Mouse (Mus musculus) NIH3T3 (cell line): ENCODE measurements around the gene Glyctk.
"Not testable (repeated sequence)": the region's sequence is repeated elsewhere in the genome, so short reads cannot be mapped to it uniquely, and the experiment has no call there.

ENCODE experiments used
- DNase-seq: peaks from one replicate; pipeline ENCODE4 v3.0.0-alpha.2; 2012; ENCODE audit warnings: low read depth

The Glyctk gene

GRCm38 (mm10) chr9:106176769-106177168, 18.8 kb upstream of the Glyctk start:
- DNase-seq: no peak

- DNase-seq: peak; percentile 52
Observed at GRCm38 (mm10) chr9:106175552-106176200, 17.7 kb upstream of the Glyctk start.

- no peak for DNase-seq
Observed at GRCm38 (mm10) chr9:106173363-106173762, 15.4 kb upstream of the Glyctk start.

- DNase-seq: no peak
Observed at GRCm38 (mm10) chr9:106172527-106172926, 14.6 kb upstream of the Glyctk start.

- DNase-seq: peak; percentile 74
Observed at GRCm38 (mm10) chr9:106171346-106172158, 13.6 kb upstream of the Glyctk start.

- peak; percentile 95 for DNase-seq
Observed at GRCm38 (mm10) chr9:106170556-106171345, 12.8 kb upstream of the Glyctk start, which contains the start of gene Wdr82. Gene Wdr82, plus strand, starts transcription at chr9:106170928.

GRCm38 (mm10) chr9:106169917-106170316, 12.0 kb upstream of the Glyctk start:
- DNase-seq: no peak

- DNase-seq: not testable (repeated sequence)
Observed at GRCm38 (mm10) chr9:106169006-106169405, 11.1 kb upstream of the Glyctk start.

- no peak for DNase-seq
Observed at GRCm38 (mm10) chr9:106167703-106168102, 9.8 kb upstream of the Glyctk start.

- no peak for DNase-seq
Observed at GRCm38 (mm10) chr9:106167241-106167640, 9.3 kb upstream of the Glyctk start.

- DNase-seq: no peak
Observed at GRCm38 (mm10) chr9:106166709-106167108, 8.8 kb upstream of the Glyctk start.

- no peak for DNase-seq
Observed at GRCm38 (mm10) chr9:106160426-106160825, 2.5 kb upstream of the Glyctk start.

- DNase-seq: peak; percentile 94
Observed at GRCm38 (mm10) chr9:106159784-106160301, 1.9 kb upstream of the Glyctk start.

- DNase-seq: no peak
Observed at GRCm38 (mm10) chr9:106159237-106159636, 1.3 kb upstream of the Glyctk start.

- DNase-seq: no peak
Observed at GRCm38 (mm10) chr9:106157623-106157925, 364 bp downstream of the Glyctk start.

- DNase-seq: no peak
Observed at GRCm38 (mm10) chr9:106156921-106157622, 866 bp downstream of the Glyctk start.

GRCm38 (mm10) chr9:106156419-106156818, 1.5 kb downstream of the Glyctk start:
- DNase-seq: peak; percentile 79

GRCm38 (mm10) chr9:106154106-106154505, 3.8 kb downstream of the Glyctk start:
- DNase-seq: peak; percentile 28

GRCm38 (mm10) chr9:106149399-106149754, 8.6 kb downstream of the Glyctk start:
- no peak for DNase-seq

GRCm38 (mm10) chr9:106148541-106149398, 9.2 kb downstream of the Glyctk start:
- no peak for DNase-seq

GRCm38 (mm10) chr9:106147851-106148431, 10.0 kb downstream of the Glyctk start:
- DNase-seq: no peak
